Mouse (Mus musculus) left cerebral cortex, adult 8-10 months (tissue): ENCODE measurements at regions not wholly inside any gene's neighbourhood (a gene's known extent, or its start where the extent isn't known, plus 50 kb on each side); places are given as distances from the start of the nearest gene placed in this dataset.
A peak's percentile ranks its signal among the peaks of the same experiment; 100 is the strongest.

Experiments used
- DNase-seq, 2 experiments: peaks; one replicate each; pipeline ENCODE4 v3.0.0; 2022; ENCODE audit warnings: low spot score in 2 of 2

- no peak for DNase-seq
Measured at GRCm38 (mm10) chr7:133376833-133377484, 225.0 kb downstream of the Tex36 start.

- no peak for DNase-seq
Measured at GRCm38 (mm10) chr7:133372695-133373094, 229.3 kb downstream of the Tex36 start.

DNA sequence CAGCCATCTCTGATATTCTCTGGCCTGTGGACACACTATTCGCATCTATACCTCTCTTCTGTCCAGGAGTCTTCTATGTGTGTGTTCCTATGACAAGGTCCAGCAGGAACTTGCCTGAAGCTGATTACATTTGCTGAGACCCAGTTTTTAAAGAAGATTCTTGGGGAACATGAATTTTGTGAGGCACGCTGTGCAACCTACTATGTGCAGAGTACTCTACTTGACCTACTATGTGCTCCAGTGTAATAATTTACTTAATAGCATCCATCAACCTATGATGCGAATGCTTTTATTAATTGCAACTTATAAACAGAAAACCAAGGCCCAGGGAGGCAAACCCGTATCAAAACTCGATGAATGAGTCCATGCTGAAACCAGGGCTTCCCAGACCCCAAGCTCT is 231.4 kb downstream of the Tex36 start:
- no peak for DNase-seq

GRCm38 (mm10) chr7:133364601-133365000 is 237.4 kb downstream of the Tex36 start:
- DNase-seq = no peak

DNA sequence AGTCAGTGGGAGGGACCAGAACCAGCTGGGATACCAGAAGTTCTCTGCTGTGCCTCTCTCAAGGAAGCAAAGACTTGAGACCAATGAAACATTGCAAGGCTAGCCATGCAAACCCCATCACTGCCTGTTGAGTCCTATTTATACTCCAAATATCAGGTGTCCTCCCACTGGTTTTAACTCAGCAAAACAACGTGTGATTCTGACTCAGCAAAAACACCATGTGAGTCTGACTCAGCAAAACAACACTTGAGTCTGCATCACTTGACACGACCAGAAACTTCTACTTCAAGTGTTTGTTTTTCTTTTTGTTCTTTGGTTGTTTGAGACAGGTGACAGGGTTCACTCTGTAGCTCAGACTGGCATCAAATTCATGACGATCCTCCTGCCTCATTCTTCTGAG is 204.6 kb upstream of the Ctbp2 start:
- DNase-seq = no peak

DNA sequence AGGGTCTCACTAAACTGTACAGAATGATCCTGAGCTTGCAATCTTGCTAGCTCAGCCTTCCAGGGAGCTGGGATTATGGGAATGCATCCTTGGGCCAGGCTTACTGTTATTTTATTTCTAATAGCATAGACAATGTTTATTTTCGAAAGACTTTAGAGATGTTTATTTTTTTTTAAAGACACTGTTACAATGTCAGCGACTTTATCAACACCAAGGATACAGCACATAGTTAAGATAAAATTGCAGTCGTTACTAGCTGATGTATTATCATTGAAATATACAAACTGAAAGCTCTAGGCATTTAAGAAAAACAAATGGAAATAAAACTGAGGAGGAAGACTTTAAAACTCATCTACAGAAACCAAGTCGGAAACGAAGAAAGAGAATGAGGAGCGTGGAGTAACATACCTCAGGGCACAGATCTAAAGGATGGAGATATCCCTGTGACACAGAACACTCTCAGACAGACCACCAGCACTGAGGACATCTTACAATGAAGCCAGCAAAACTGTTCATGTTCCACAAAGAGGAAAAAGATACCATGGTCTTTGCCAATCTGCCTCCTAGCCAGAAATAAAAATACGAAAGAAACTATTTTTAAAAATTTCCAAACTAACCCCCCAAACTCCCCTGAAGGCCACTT is 201.5 kb upstream of the Ctbp2 start:
- DNase-seq = no peak

- DNase-seq = no peak
Measured at GRCm38 (mm10) chr7:133323955-133324354, 199.8 kb upstream of the Ctbp2 start.

DNA sequence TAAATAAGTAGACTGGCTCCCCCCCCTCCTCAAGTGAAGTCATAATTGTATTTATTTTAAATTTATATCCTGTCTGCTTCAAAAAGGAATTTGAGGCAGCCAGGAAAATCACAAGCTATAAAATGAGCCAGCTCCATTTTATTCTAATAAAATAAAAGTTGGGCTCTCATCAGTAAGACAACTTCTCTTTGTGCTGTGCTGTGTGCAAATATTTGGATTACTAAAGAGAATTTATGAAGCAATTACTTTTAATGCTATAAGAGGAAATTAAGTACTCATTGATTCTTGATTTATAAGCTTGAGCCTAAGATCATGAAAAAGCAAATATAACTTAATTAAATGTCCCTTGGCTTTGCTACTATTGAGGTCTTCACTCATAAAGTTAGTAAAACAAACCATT is 193.4 kb upstream of the Ctbp2 start:
- DNase-seq = no peak

DNA sequence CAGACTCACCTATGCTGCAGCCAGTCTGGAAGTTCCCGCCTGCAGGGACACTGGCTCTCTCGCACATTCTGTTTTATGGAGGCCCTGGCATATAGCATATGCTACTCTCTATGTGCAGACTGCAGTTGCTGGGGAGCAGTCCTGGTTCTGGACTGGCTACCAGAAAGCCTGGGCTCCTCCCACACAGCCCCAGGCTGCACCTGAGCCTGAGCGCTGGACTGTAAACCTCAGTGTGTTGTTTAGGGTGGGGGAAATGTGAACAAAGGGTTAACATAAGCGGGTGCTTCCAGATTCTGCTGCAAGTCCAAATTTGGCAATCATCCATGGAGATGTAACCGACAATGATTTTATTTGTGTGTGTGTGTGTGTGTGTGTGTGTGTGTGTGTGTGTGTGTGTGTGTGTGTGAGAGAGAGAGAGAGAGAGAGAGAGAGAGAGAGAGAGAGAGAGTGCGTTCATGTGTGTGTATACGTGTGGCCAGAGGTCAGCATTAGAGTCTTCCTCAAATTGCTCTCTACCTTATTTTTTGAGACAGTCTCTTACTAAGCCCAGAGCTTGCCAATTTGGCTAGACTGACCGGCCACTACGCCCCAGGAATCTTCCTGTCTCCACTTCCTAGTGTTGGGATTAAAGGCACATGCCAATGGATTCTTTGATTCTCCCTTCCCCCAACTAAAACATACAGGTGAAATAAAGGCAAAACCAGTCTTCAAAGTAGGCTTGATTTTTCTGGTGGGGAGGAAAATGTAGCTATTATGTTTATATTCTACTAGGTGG is 192.7 kb upstream of the Ctbp2 start:
- DNase-seq = no peak

DNA sequence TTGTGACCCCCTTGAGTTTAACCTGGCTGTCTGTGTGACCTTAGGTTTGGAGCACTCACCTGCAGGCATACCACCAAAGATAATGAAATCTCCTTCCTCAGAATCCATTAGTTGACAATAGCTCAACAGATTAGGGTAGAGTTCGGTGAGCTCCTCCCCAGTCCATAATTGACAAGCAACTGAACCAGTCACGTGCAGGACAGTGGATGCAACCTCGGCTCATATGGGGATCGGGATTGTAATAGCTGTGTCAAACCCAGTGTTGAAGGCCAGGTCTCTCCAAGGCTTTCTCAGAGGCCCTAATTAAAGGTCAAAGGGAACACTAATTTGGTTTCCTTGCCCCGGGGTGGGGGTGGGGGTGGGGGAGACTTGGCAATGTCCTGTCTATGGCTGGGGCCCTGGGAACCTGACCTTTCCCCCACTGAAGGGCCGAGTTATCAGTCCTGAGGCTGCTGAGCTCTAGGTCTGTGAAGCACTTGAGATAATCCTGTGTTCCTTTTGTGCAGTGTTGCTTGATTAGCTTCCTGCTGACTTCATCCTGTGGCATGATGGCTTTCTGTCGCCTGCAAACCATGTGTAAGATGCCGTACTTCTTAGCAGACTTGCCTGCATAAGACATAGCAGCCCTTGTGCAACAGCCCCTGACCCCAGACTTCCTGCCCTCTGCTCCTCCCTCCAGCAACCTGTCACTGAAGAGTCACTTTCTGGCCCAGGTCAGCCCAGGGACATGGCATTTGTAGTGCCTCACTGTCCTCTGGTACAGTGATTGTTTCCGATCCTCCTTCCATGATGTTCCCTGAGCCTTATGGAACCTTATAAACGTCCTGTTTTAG is 191.3 kb upstream of the Ctbp2 start:
- no peak for DNase-seq

- DNase-seq = no peak
Measured at GRCm38 (mm10) chr7:133313115-133313514, 189.0 kb upstream of the Ctbp2 start.

GRCm38 (mm10) chr7:133311116-133311801 is 187.1 kb upstream of the Ctbp2 start:
- DNase-seq = no peak

GRCm38 (mm10) chr7:133304461-133304860 is 180.3 kb upstream of the Ctbp2 start:
- DNase-seq = no peak

GRCm38 (mm10) chr7:133290471-133290870 is 166.3 kb upstream of the Ctbp2 start:
- no peak for DNase-seq

- peak; percentile 6 to 49 for DNase-seq
Measured at GRCm38 (mm10) chr7:133288236-133288635, 164.1 kb upstream of the Ctbp2 start.

DNA sequence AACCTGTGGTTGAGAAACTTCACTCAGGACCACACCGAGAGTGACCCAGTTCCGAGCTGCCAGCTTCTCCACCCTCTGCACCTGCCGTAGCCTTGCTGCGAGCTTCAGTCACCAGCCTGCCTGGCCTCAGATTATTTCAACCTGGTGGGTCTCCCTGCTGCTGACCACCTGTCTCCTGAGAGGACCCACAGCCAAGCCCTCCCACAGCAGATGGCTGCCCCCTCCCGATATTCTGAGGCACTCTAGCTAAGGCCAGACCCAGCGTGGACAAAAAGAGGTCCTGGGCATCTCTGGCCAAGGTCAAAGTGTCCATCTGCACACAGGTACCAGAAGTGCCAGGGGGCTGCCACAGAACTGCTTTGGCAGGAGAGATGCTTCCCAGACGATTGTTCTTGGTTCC is 162.7 kb upstream of the Ctbp2 start:
- DNase-seq = no peak

- DNase-seq = no peak
Measured at GRCm38 (mm10) chr7:133286216-133286615, 162.1 kb upstream of the Ctbp2 start.

GRCm38 (mm10) chr7:133262161-133262560 is 138.0 kb upstream of the Ctbp2 start:
- DNase-seq = no peak

- no peak for DNase-seq
Measured at GRCm38 (mm10) chr7:133259143-133259542, 135.0 kb upstream of the Ctbp2 start.

- no peak for DNase-seq
Measured at GRCm38 (mm10) chr7:133256831-133257230, 132.7 kb upstream of the Ctbp2 start.

GRCm38 (mm10) chr7:133244601-133245000 is 120.4 kb upstream of the Ctbp2 start:
- peak; percentile 18 to 78 for DNase-seq
